Mouse (Mus musculus) urinary bladder, postnatal 36 days (tissue): ENCODE measurements at regions not wholly inside any gene's neighbourhood (a gene's known extent, or its start where the extent isn't known, plus 50 kb on each side); places are given as distances from the start of the nearest gene placed in this dataset.
A peak's percentile ranks its signal among the peaks of the same experiment; 100 is the strongest.
"Not testable (repeated sequence)": the region's sequence is repeated elsewhere in the genome, so short reads cannot be mapped to it uniquely, and the experiment has no call there.

Experiments used
- DNase-seq, 2 experiments: peaks; one replicate each; pipeline ENCODE4 v3.0.0; 2022; ENCODE audit warnings: low spot score in 2 of 2, mixed read lengths in 1 of 2

DNA sequence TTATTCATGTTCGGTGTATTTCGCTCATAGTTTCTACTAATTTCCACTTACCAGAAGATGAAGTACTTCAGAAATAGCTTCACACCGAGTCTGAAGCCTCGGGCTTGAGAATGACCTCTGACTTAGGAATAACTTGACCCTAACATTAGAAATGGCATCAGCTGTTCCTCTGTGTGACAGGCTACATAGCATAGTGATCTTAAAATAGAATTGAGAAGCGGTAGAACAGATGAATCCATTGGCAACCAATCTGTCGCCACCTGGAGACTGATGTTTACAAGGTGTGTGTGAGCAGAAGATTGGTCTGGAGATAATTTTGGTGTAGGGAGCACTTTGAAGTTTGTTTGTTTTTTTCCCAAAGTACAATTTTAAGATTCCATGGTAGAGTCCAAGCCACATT is 60.9 kb upstream of the Ahi1 start:
- no peak for DNase-seq

DNA sequence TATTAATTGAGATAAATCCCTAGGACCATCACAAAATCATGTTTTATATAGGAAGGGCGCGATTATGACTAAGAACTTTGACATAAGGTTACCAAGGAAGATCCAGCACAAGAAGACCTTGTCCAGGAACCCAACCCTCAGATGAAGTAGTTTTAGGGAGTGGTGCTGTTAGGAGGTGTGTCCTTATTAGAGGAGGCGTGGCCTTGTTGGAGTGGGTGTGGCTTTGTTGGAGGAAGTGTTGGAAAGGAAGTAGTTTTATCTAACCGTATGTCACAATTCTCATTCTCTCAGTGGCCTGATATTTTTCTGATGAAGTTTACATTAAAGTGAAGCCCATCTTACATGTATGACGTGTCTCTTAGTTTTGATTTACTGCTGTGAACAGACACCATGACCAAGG is 68.7 kb upstream of the Ahi1 start:
- DNase-seq, result no peak

GRCm38 (mm10) chr10:20882599-20882998 is 69.7 kb upstream of the Ahi1 start:
- no peak for DNase-seq

DNA sequence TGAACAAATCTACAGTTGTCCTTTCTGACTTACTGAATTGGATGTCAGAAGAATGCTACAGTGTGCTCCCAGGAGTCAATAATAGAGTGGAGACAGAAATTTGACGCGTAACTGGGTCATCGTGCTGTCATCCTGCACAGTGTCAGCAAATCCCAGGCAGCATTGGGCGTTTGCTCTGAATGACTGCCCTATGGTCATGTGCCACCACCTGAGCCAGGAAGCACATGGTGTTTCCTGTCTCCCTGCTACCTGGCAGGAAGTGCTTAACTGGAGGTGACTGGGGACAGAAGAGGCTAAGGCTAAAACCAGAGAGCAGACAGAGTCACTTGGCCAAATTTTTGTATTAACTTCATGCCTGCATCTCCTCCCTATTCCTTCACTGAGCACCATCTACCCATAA is 72.1 kb upstream of the Ahi1 start:
- DNase-seq, result no peak

DNA sequence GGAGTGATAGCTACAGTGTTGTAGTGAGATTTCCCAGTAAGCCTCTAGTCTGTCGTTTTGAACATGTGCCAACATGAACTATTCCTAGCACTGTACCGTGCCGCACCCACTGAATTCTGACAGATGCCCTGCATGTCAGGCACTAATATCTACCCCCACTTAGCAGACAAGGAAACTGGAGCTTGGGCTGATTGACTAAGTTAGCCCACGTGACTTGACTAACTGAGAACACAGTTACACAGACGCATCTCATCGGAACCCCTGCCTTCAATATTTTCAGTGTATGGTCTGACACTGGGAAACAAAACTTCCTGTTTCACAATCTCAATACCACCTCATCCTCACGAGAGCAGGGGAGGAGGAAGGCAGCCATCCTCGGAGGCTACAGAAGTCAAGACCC is 72.9 kb upstream of the Ahi1 start:
- no peak for DNase-seq

DNA sequence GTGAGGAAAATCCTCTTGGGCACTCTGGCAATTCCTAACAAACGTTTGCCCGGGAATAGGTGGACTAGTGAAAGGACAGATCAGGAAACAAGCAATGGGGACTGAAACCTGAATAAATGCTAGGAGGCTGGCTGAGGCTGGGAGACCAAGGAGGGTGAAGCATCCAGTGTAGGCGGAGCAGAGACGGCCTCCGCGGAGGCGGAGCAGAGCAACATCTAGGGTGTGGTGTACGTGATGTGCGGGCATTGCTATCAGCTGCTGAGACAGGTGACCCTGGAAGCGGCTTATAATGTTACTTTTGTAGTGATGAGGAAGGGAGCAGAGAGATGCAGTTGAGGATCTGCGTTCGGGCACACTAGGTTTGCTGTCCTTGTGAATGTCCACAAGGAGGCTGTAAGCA is 85.3 kb upstream of the Ahi1 start:
- DNase-seq, result no peak

- no peak for DNase-seq
Measured at GRCm38 (mm10) chr10:20865031-20865430, 87.3 kb upstream of the Ahi1 start.

GRCm38 (mm10) chr10:20857413-20857812 is 94.9 kb upstream of the Ahi1 start:
- no peak for DNase-seq

GRCm38 (mm10) chr10:20854621-20855363 is 97.6 kb upstream of the Ahi1 start:
- peak in 1 of 2 experiments; percentile 10 for DNase-seq

GRCm38 (mm10) chr10:20847287-20847686 is 105.1 kb upstream of the Ahi1 start:
- DNase-seq, result no peak

DNA sequence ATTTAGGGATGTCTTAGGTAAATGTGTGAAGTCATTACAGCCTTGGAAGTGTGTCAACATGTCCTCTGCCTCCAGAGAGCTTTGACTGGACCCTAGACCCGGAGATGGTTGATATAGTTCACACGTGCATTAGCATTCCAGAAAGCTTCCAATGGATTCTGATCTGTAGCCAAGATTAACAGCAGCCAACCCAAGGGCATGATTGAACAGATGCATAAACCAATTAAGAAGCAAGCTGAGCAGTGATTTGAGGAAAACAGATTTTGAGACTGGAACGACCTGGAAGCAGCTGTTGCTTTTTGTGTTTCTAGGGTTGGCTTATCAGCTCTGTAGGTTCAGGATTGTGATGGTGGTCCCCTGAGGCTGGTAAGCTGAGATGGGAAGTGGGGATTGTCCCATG is 109.1 kb upstream of the Ahi1 start:
- no peak for DNase-seq

- DNase-seq, result no peak
Measured at GRCm38 (mm10) chr10:20842131-20842530, 110.2 kb upstream of the Ahi1 start.

DNA sequence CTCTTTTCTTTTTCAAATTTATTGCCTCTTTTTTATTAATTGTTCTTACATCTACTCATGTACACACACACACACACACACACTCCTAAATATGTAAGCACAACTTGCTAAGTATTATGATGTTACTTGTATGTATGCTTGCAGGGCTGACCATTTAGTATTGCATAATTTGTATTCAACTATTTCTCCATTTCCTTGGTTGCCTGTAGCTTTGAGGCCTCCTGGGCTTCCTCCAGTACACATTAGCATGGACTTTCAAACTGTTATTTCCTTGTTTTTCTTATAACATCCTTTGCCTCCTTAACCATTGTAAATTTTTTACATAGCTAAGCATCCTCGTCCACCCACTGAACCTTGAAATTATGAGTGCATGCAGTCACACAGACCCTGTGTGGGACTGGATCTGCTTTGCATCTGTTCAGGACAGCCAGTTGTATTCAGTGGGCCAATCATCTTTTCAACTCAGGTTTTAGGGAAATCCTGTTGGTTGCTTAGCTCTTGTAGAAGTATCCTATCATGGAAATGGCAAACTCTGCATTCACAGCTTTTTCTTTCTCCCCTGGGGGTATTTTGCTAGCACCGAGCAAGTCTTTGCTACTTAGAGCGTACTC is 110.8 kb upstream of the Ahi1 start:
- no peak for DNase-seq

- no peak for DNase-seq
Measured at GRCm38 (mm10) chr10:20838685-20839425, 113.5 kb upstream of the Ahi1 start.

GRCm38 (mm10) chr10:20836816-20837215 is 111.9 kb upstream of the Pde7b start:
- DNase-seq, result not testable (repeated sequence)

- no peak for DNase-seq
Measured at GRCm38 (mm10) chr10:20834806-20835575, 110.1 kb upstream of the Pde7b start.

DNA sequence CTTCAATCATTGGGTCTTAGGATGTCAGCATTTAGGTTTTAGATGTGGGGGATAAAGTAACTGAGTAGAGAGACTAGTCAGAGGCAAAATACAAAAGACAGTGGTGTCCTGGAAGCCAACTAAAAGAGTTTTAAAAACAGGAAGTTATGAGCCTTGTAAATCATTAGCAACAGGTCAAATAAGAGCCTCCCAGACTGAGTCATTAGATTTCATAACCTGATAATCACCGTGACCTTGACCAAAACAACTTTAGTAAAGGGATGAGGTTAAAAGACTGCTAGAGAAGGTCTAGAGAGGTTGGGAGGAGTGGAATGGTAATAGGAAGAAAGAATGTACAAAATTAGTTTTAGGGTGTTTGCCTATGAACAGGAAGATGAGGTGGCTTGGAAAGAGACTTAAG is 103.4 kb upstream of the Pde7b start:
- no peak for DNase-seq

GRCm38 (mm10) chr10:20827473-20827872 is 102.6 kb upstream of the Pde7b start:
- DNase-seq, result no peak

DNA sequence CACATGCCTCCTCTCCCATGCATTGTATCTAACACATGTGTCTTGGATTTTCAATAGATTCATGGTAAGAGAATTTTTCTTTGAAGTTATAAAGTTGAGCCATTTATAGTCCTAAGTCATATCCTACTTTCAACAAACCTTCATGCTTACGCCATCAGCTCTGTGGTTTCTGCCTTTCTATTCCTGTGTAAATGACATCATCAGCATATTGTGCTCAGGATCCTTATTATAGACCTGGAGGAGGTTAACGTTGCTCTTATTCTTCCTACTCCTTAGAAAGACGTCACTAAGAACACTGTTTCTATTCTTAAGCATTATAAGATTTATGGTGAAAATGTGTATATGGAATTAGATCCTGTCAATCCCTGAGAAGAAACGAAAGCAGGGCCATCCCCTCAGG is 93.7 kb upstream of the Pde7b start:
- DNase-seq, result no peak

DNA sequence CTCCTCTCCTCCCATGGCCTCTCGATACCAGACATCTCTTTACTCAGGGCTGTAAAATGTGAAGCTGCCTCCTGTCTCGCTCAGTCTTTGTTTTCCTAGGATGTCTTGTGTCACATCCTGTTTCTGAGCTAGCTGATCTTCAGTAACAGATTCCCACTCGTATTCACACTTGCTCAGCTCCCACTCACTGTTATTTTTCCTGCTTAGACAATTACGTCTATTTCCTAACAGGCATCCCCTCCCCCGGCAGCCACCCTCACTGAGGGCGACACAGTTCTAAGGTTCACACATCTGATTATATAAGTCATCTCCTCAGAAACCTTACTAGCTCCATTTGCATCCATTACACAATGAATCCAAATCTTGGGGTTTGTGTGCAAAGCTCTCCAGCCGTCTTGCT is 74.9 kb upstream of the Pde7b start:
- no peak for DNase-seq

GRCm38 (mm10) chr10:20798400-20798799 is 73.5 kb upstream of the Pde7b start:
- no peak for DNase-seq

DNA sequence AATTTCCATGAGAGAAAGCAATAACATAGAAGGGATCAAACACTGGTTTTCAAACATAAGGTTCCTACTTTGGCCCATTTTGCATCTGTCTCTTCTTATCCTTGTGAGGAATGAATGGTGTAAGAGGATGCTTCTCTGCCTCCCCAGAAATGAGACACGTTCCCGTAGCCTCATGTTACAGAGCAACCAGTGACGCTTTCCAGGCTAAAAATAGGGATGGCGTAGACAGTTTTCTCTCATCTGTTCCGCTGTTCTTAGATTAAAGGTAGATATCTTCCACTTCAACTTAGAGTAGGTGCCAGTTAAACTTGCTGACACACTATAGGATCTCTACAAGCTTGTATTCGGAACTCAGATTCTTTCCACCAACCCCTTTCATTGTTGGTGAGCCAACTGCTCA is 69.1 kb upstream of the Pde7b start:
- no peak for DNase-seq
